Mouse (Mus musculus): ENCODE measurements around the gene Opn1sw. TPM values are rescaled to one million over a fixed set of nuclear protein-coding genes. Genes with fewer than 3 reads are reported as not detected.
"Not testable (repeated sequence)": the region's sequence is repeated elsewhere in the genome, so short reads cannot be mapped to it uniquely, and the experiment has no call there.

Opn1sw gene
- polyA plus RNA-seq, 1 experiment from 2014 or later: 0.31 TPM

DNA sequence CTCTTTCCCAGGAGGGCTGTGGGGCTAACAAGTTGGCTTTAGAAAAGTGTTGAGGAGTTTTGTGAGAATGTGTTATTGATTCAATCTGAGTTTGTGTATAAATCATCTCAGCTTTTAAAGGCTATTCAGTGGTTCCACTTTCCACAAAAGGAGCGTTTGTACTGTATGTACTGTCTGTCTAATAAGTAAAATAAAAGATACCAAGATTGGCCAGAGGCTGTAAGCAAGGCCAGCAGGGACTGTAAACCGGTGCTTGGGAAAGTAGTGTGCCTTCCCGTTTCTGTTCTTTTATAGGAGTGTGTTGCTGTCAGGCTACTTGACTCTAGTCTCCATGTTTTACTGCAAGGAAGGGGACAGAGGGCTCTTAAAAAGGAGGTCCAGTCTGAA lies 25.1 kb downstream of the Opn1sw start:
- ATAC-seq (ENCODE audit: insufficient number of reproducible peaks, insufficient read depth, low FRiP score, low TSS enrichment, low read depth): no peak
- Histone ChIP-seq H3K4me1 (replicated peaks) (peaks cover 8% of the 10 kb centered on the region), H3K4me3 (replicated peaks) (no peak overlapping the region), H3K36me3 (peaks cover 67% of the 10 kb centered on the region), H3K27me3 (no peaks in the 10 kb centered on the region), H3K9me3 (no peaks in the 10 kb centered on the region), H3K4me2 (no peak overlapping the region), H3K27ac (no peak overlapping the region), H3K9ac (replicated peaks) (no peak overlapping the region)
- whole genome bisulfite sequencing: 77% methylated on average over 3 of the region's 3 CpGs

DNA sequence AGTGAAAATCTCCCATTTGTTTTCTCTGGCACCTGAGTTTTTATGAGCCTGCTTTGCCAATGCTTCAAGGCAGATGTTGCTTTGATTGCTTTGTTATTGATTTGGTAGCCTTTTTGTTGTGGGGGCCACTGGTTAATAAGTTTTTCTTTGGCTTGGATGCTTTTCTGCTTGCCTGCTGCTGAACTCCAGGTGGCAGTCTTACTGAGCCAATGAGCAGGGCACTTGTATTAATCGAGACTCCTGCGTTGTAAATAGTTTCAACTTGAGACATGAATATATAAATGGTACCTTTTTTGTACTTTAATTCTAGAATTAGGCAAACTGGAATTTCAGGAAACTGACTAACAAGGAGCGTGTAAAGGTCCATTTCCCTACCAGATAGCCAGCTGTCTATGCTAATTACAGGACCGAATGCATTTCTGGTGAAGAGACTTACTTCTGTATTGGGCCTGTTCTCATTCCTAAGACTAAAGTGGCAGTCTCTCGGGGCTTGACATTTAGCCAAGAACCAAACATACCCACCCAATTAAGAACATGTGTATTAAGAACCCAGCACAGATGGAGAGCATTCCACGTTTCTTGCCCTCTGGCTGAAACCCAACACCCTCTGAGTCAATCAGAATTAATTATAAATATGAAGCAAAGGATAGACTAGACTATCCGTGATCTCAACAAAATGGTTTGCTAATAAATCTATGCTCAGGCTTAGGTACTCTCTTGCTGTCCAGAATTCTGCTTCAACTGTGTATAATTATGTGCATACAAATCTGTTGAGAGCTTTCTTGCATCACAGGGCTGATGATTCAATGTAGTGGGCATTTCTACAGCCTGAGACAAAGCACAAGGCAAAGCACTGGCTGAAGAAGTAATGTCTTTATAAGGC lies 25.8 kb downstream of the Opn1sw start:
- Histone ChIP-seq H3K9me3 (no peaks in the 10 kb centered on the region), H3K4me2 (no peak overlapping the region), H3K4me3 (replicated peaks) (no peak overlapping the region), H3K27me3 (no peaks in the 10 kb centered on the region), H3K36me3 (peaks cover 69% of the 10 kb centered on the region), H3K27ac (no peak overlapping the region), H3K9ac (replicated peaks) (no peak overlapping the region), H3K4me1 (replicated peaks) (peaks cover 8% of the 10 kb centered on the region)
- ATAC-seq (ENCODE audit: insufficient number of reproducible peaks, insufficient read depth, low FRiP score, low TSS enrichment, low read depth): peak; percentile 15; the same call in 1 of the 2 replicates
- 57% methylated on average over 7 of the region's 7 CpGs for WGBS

DNA sequence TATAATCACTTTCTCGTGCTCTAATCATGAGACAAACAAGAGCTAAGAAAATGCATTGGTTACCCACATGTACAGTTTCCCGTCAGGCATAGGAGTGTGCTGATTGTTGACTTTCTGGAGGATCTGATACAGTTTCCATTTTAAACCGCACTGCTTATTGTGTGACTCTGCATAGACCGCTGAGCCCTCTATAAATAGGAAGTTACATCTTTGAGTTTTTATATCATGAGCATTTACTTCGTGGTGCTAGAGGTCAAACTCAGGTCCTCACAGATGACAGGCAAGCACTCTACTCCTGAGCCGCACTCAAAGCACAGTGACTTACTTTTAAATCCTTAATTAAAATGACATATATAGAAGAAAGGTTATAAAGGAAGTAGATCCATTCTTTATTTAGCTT lies 28.1 kb downstream of the Opn1sw start:
- Histone ChIP-seq H3K9me3 (no peaks in the 10 kb centered on the region), H3K4me2 (no peak overlapping the region), H3K27me3 (no peaks in the 10 kb centered on the region), H3K4me3 (replicated peaks) (no peak overlapping the region), H3K9ac (replicated peaks) (no peak overlapping the region), H3K36me3 (peaks cover 66% of the 10 kb centered on the region), H3K27ac (no peak overlapping the region), H3K4me1 (replicated peaks) (peaks cover 8% of the 10 kb centered on the region)
- ATAC-seq (ENCODE audit: insufficient number of reproducible peaks, insufficient read depth, low FRiP score, low TSS enrichment, low read depth): no peak
- WGBS: 91% methylated on average over 6 of the region's 6 CpGs

DNA sequence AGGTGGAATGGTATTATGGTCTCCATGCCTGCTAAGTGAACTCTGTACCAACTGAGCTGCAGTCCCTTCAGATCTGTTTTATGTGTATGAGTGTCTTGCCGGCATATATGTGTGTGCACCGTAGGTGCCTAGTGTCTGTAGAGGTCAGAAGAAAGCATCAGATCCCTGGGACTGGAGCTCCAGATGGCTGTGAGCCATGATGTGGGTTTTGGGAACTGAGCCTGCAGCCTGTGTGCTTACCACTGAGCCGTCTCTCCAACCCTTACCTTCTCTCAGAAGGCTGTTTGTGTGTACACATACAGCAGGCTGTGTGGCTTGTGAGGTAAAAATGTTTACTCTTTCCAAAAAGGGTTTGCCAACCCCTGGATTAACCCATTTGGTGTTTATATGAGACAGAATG lies 28.9 kb downstream of the Opn1sw start:
- Histone ChIP-seq H3K27ac (no peak overlapping the region), H3K9ac (replicated peaks) (no peak overlapping the region), H3K4me2 (no peak overlapping the region), H3K4me1 (replicated peaks) (peaks cover 8% of the 10 kb centered on the region), H3K27me3 (no peaks in the 10 kb centered on the region), H3K9me3 (no peaks in the 10 kb centered on the region), H3K4me3 (replicated peaks) (no peak overlapping the region), H3K36me3 (peaks cover 63% of the 10 kb centered on the region)
- WGBS: 93% methylated on average over 3 of the region's 3 CpGs
- no peak for ATAC-seq (ENCODE audit: insufficient number of reproducible peaks, insufficient read depth, low FRiP score, low TSS enrichment, low read depth)

DNA sequence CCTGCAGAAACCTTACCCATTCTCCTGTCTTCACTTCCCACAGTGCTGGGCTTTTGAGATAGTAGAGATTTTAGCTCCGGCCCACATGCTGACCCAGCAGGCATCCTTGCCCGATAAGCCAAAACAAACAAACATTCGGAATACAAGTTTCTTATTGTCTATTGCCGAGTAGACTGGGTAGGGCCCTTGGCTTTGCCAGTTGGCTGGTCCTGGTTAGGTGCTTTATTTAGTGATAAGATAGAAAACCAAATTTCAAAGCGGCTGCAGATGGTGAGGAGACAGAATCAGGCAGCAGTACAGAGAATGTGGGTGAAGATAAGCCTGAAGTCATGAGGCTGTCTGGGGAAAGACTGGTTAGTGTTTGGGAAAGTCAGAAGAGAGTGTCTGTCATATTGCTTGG lies 35.5 kb downstream of the Opn1sw start:
- WGBS: 72% methylated on average over 5 of the region's 5 CpGs
- peaks cover 5% of the 10 kb centered on the region; the same call in 1 of the 2 replicates for H3K4me1 ChIP-seq (replicated peaks)
- no peaks in the 10 kb centered on the region for H3K9me3 ChIP-seq
- H3K9ac ChIP-seq (replicated peaks): no peak overlapping the region
- H3K4me3 ChIP-seq (replicated peaks): no peak overlapping the region
- H3K27ac ChIP-seq: no peak overlapping the region
- H3K36me3 ChIP-seq: peaks cover 22% of the 10 kb centered on the region
- H3K27me3 ChIP-seq: no peaks in the 10 kb centered on the region
- no peak for ATAC-seq (ENCODE audit: insufficient number of reproducible peaks, insufficient read depth, low FRiP score, low TSS enrichment, low read depth)
- H3K4me2 ChIP-seq: no peak overlapping the region

DNA sequence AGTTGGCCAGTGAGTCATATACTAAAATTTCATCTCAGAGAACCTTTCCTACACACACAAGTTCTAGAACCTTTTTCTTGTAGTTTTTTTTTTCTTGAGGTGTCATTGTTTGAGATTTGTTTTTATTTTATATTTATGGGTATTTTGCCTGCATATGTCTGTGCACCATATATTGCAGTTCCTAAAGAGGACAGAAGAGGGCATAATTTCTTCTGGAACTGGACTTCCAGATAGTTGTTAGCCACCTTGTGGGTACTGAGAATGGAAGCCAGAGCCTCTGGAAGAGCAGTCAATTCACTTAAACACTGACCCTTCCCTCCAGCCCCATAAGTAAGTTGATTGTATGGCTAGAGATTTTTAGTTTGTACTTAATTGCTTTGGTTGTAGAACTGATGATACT lies 36.7 kb downstream of the Opn1sw start:
- Histone ChIP-seq H3K9ac (replicated peaks) (no peak overlapping the region), H3K4me3 (replicated peaks) (no peak overlapping the region), H3K27ac (no peak overlapping the region), H3K27me3 (no peaks in the 10 kb centered on the region), H3K9me3 (no peaks in the 10 kb centered on the region), H3K4me2 (no peak overlapping the region), H3K4me1 (replicated peaks) (peaks cover 5% of the 10 kb centered on the region; the same call in 1 of the 2 replicates), H3K36me3 (peaks cover 10% of the 10 kb centered on the region)
- ATAC-seq (ENCODE audit: insufficient number of reproducible peaks, insufficient read depth, low FRiP score, low TSS enrichment, low read depth): no peak

DNA sequence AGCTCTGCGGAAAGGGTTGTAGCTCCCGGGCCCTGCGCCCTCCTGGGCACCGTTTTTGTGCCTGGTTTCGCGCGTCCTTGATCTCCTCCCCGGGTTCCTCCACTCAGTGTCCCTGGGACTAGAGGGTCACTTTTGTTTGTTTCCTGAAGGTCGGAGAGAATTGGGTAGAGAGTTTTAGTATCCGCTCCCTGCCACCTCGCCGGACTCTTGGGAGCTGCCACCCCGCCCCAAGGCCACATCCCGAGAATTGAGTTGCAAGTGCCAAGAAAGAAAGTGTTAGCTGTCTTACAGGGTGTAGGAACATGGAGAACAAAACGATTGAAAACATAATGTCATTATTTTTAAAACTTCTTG lies 39.9 kb downstream of the Opn1sw start:
- H3K27me3 ChIP-seq: no peaks in the 10 kb centered on the region
- no peaks in the 10 kb centered on the region for H3K36me3 ChIP-seq
- 0 out of 2 replicates have a peak, but pooled peaks have one; percentile 9 for ATAC-seq (ENCODE audit: insufficient number of reproducible peaks, insufficient read depth, low FRiP score, low TSS enrichment, low read depth)
- WGBS: under 1% methylated on average over 15 of the region's 15 CpGs
- peak overlapping the region; percentile 85 for H3K9ac ChIP-seq (replicated peaks)
- peak overlapping the region; percentile 78 for H3K4me3 ChIP-seq (replicated peaks)
- no peaks in the 10 kb centered on the region for H3K9me3 ChIP-seq
- peaks cover 5% of the 10 kb centered on the region; the same call in 1 of the 2 replicates for H3K4me1 ChIP-seq (replicated peaks)
- H3K4me2 ChIP-seq: peak overlapping the region; percentile 60
- H3K27ac ChIP-seq: peak overlapping the region; percentile 90

DNA sequence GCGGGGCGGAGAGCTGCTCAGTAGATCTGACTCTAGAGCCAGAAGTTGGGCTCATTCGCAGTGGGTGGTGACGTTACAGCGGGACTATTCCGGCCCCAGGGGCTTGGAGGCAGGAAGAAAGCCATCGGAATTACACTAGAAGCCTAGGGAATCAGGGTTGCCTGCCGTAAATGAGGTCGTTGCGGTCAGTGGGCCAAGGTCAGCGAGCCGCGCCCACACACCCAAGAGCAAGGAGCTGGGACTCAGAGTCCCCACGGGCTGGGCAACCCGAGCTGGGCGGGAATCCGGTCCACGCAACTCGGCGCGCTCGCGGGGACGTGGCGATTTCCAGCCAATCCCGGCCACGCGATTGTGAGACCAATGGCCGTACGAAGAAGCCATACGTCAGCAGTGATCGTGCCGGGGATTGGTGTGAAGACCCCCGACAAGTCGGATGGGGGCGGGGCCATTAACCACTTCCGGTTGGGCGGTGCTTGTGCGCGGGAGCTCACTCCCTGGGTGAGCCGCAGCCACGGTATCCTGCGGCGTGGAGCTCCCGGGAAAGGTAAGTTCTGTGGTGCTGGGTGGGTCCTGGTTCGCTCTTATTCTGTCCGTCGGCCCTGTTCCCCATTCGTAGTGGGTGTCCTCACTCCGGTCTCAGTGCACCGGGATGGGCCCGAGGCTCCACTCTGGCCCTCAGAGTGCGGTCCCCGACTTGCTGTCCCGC lies 40.5 kb downstream of the Opn1sw start, which contains the start of gene Calu:
TSS of gene Calu (plus strand) at position 405 of the 706 bp plus-strand sequence.
- Histone ChIP-seq H3K4me3 (replicated peaks) (peak within 1 kb of the TSS; percentile 78), H3K9me3 (no peaks in the 10 kb centered on the region), H3K4me2 (peak within 1 kb of the TSS; percentile 67), H3K27me3 (no peaks in the 10 kb centered on the region), H3K36me3 (no peaks in the 10 kb centered on the region), H3K27ac (peak within 1 kb of the TSS; percentile 90), H3K9ac (replicated peaks) (peak within 1 kb of the TSS; percentile 85), H3K4me1 (replicated peaks) (peaks cover 5% of the 10 kb centered on the region; the same call in 1 of the 2 replicates)
- peak; percentile 99 for ATAC-seq (ENCODE audit: insufficient number of reproducible peaks, insufficient read depth, low FRiP score, low TSS enrichment, low read depth)
- under 1% methylated on average over 55 of the region's 55 CpGs for whole genome bisulfite sequencing

DNA sequence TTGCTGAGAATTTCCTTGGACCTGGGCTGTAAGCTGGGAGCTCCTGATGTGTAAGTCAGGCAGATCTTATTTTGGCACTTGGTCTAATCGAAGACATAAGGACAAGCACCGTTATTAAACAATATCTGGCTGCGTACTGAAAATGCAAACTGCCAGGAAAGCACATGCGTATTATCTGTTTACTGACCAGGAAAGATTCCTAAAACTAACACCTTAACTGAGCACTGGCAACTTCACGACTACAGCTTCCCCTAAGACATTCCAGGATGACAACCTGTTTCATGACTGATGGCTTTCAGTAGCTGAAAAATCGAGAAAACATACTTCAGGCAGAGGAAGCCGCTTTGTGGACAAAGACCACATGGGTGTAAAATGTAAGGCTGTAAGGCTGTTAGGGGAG lies 41.1 kb downstream of the Opn1sw start:
- Histone ChIP-seq H3K4me1 (replicated peaks) (peaks cover 5% of the 10 kb centered on the region; the same call in 1 of the 2 replicates), H3K27me3 (no peaks in the 10 kb centered on the region), H3K4me3 (replicated peaks) (peak overlapping the region; percentile 78), H3K9ac (replicated peaks) (peak overlapping the region; percentile 85), H3K27ac (peak overlapping the region; percentile 90), H3K36me3 (no peaks in the 10 kb centered on the region), H3K9me3 (no peaks in the 10 kb centered on the region), H3K4me2 (peak overlapping the region; percentile 67)
- 36% methylated on average over 7 of the region's 7 CpGs for WGBS
- ATAC-seq (ENCODE audit: insufficient number of reproducible peaks, insufficient read depth, low FRiP score, low TSS enrichment, low read depth): no peak

DNA sequence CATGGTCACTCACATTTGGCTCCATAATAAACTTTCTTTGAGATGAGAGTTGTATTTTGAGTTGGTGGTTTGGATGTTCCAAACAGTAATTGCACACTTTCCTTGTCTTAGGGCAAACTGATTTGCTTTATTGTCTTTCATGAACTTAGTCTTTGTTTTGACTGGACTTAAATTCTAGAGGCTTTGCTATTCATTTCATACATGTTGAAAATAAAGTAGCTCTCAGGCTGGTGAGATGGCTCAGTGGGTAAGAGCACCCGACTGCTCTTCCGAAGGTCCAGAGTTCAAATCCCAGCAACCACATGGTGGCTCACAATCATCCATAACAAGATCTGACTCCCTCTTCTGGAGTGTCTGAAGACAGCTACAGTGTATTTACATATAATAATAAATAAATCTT lies 41.8 kb downstream of the Opn1sw start:
- not testable (repeated sequence) for H3K9me3 ChIP-seq; H3K27ac ChIP-seq; H3K36me3 ChIP-seq; H3K9ac ChIP-seq (replicated peaks); H3K27me3 ChIP-seq; H3K4me3 ChIP-seq (replicated peaks); H3K4me2 ChIP-seq; H3K4me1 ChIP-seq (replicated peaks); ATAC-seq (ENCODE audit: insufficient number of reproducible peaks, insufficient read depth, low FRiP score, low TSS enrichment, low read depth)
- WGBS: 97% methylated on average over 2 of the region's 2 CpGs

DNA sequence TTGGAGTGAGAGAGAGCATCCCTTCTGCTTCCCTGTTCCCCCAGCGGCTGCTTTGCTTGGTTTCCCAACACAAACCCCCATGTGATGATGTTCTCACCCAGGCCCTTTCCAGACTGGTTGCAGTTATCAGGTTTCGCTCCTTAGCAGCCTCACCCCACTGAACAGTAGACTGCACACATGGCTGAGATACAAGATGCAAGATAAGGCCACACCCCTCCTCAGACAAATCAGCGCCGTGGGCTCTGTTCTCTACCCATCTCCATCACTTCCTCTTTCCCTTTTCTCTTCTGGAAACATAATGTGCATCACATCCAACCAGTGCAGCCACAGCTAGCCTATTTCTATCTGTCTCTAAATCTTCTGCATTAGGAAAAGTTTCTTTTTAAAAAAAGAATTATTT lies 58.8 kb downstream of the Opn1sw start:
- no peak for ATAC-seq (ENCODE audit: insufficient number of reproducible peaks, insufficient read depth, low FRiP score, low TSS enrichment, low read depth)
- Histone ChIP-seq H3K9ac (replicated peaks) (no peak overlapping the region), H3K27ac (no peak overlapping the region), H3K36me3 (no peaks in the 10 kb centered on the region), H3K4me3 (replicated peaks) (no peak overlapping the region), H3K27me3 (no peaks in the 10 kb centered on the region; the same call in 1 of the 2 replicates), H3K9me3 (no peaks in the 10 kb centered on the region), H3K4me1 (replicated peaks) (no peaks in the 10 kb centered on the region), H3K4me2 (no peak overlapping the region)
- 72% methylated on average over 4 of the region's 4 CpGs for WGBS

Measured in limb, embryonic 12.5 days (tissue).